Mouse (Mus musculus) olfactory bulb, adult 2 months (tissue): ENCODE measurements around the gene Uck1.

Experiments used
- CTCF ChIP-seq: fragments of 200-500 bp; IDR thresholded peaks from 2 replicates; pipeline ENCODE4 v1.5.1; 2012; ENCODE audit warnings: low read depth, mild to moderate bottlenecking, low read length, moderate library complexity; ENCODE audit not compliant: insufficient read depth
- POLR2A ChIP-seq: fragments of 200-500 bp; IDR thresholded peaks from 2 replicates; pipeline ENCODE4 v1.6.1; 2012; ENCODE audit warnings: mild to moderate bottlenecking, low read depth, low read length, moderate library complexity; ENCODE audit not compliant: insufficient read depth

- no peak for TF ChIP-seq POLR2A
- TF ChIP-seq CTCF, result no peak
These were observed 8.0 kb downstream of the Uck1 start for GRCm38 (mm10) chr2:32251791-32252527.
